Mouse (Mus musculus) cerebellum, postnatal 4 days (tissue): ENCODE data around the gene Kalrn.
"Not testable (repeated sequence)": the region's sequence is repeated elsewhere in the genome, so short reads cannot be mapped to it uniquely, and the experiment has no call there.

Experiments used
- DNase-seq, 2 experiments: peaks; one replicate each; pipeline ENCODE4 v3.0.0; 2022; ENCODE audit warnings: low spot score in 2 of 2, mixed read lengths in 1 of 2

Kalrn gene

DNA sequence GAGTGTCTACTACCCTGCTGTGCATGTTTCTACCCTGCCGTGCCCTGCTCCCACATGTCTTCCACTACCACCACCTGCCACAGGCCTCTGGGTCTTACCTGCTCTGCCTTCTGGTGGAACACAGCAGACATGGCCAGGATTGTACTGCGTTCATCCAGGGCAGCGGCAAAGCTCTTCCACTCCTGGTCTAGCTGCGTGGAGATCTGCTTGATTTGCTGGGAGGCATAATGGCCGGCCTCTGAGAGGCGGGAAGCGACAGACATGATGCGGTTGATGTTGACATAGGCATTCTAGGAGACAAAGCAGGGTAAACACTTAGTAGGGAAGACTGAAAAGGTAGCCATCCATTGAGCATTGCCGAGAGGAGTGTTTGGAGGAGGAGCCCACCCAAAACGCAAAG is 259.3 kb downstream of the Kalrn start:
- DNase-seq = no peak

DNA sequence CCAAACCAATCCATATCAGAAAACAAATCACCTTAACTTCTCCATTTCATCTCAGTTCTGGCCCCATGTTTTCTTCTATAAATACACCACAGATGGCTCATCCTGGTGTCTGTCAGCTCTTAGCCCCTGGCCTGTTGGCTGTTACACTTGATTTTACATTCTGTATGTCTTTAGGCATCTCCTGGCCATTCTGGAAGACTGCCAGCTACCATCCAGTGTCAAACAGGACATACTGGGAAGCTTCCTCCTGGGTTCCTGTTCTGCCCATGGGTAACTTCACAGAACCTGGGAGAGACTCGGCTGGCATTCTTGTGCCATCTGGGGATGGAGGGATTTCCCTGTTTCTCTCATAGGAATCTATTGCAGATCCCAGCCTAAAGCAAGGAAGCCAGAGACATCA is 261.8 kb downstream of the Kalrn start:
- DNase-seq = peak in 1 of 2 experiments; percentile 28

DNA sequence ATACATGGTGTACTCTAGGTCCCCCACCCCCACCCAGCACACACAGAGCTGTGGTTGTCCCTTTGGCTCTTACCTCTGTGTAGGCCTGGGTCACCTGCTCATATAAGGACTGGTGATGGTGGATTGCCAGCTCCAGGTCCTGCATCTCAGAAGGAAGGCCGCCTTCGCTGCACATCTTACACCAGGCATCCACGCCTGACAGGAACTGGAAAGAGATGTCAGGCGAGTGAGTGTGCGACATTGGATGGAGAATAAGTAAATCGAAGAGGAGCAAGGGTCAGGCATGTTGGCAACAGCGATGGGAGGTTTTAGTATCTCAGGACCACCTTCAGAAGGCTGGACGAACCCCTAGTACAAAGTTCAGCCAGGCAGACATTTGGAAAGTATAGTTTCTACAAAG is 263.0 kb downstream of the Kalrn start:
- no peak for DNase-seq

DNA sequence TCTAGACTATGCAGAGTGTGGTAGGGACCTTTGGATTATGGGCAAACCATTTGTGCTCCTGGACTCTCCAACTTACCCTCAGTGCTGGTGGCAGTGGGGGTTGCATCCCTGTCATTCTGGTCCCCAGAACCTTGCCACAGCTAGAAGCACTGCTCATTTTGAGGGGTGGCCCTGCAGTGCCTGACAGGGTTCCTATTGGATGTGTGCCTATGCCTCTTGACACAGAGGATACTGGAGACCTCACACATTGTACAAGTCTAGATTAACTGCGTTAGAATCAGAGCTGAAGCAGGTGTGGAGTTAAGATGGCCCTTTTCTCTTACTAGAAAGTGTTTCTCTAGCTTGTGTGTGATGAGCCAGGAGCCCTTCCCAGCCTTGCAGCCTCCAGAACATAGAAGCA is 265.0 kb downstream of the Kalrn start:
- no peak for DNase-seq

DNA sequence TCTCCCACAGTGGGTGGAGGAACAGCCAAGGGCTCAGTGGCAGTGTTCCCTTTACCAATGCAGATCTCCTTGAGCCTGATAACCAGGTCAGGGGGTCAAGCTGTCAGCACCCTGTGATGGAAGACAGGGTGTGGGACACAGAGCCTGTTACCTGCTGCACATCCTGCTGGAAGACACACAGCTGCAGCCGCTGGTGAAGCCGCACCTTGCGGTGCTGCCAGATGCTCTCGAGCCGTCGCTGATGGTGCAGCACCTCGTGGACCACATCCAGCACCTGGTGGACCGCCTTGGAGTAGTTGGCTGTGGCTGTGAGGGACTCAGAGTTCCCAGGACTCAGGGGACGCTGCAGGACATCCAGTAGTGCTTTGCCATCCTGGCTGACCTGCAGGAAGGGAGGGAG is 265.9 kb downstream of the Kalrn start:
- DNase-seq = no peak

DNA sequence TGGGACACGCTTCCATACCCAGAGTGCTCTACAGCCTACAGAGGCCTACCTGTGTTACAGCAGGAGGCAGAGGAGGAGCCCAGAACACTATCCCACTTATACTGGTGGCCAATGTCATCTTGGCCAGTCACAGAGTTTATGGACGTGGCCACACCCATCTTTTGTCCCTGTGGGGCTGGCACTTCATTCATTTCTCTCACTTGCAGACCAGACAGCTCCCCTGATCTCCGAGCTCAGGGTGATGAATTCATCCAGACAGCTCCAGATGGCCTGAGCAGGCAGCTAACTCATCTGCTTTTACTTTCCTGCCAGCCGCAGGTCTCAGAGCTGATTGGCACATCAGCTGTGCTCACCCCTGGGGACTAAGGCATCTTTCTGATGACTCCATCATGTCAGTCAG is 267.7 kb downstream of the Kalrn start:
- no peak for DNase-seq

DNA sequence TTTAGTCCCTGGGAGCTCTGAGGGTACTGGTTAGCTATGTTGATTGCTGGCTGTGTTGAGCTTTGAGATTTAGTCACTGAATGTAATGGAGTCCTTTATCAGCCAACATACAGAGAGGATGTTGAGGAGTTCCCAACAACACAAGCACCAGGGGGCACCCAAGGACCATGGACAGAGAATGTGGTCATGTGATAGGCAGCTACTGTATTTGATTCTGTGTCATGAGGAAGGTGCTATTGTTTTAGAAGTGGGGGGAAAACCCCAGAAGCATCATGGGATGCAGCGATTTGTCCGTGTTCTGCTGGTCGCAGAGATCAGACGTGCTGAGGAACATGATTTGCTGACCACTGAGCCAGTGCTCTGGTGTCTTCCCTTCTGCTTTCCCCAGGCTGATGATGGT is 269.5 kb downstream of the Kalrn start:
- not testable (repeated sequence) for DNase-seq

DNA sequence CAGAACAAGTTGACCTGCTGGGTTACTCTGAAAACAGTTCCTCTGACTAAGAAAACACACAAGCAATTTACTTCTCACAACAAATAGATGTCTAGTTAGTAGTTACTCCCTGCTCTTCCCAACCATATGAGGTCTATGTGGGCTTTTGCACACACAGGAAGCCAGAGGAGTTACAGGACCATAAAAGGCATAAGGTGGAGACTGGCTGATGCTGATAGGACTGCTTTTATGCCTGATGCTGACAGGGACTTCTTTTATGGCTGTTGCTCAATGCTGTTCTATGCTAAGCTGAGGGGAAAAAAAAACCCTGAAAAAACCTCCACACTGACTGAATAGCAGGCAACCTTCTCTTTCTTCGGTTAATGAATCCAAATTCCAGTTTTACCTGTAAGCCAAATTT is 270.8 kb downstream of the Kalrn start:
- no peak for DNase-seq

DNA sequence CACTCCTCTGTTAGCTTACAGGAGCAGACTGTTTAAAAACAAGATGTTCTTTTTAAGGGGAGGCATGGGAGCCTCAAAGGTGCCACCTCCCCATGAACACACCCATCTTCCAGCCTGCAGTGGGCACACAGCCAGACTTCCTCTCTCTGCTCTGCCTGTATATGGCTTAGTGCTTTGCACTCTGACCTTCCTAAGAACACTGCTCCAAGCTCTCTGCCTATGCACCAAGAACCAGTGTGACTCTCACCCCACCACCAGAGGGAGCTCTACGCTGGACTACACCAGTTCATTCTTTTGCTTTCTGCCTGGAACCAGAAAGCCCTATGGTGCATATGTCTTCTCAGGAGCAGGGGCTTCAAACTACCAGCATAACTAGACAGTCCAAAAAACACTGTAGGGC is 271.3 kb downstream of the Kalrn start:
- no peak for DNase-seq

DNA sequence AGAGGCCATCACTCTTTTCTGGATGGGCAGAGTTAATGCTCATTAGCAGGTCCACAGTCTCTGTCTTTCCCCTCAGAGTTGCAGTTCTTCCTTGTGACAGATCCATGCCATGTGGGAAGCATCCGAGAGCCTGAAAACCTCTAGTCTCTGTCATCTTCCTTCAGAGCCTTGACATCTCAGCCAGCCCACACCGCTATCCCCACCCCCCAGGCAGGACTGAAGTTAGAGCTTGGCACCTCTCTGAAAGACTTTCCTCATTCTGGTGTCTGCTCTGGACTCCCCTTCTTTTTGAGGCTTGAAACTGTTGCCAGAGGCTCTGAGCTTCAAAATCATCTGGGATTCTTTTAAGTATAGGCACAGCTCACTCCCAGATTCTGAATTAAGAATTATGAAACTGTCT is 274.1 kb downstream of the Kalrn start:
- DNase-seq = no peak

DNA sequence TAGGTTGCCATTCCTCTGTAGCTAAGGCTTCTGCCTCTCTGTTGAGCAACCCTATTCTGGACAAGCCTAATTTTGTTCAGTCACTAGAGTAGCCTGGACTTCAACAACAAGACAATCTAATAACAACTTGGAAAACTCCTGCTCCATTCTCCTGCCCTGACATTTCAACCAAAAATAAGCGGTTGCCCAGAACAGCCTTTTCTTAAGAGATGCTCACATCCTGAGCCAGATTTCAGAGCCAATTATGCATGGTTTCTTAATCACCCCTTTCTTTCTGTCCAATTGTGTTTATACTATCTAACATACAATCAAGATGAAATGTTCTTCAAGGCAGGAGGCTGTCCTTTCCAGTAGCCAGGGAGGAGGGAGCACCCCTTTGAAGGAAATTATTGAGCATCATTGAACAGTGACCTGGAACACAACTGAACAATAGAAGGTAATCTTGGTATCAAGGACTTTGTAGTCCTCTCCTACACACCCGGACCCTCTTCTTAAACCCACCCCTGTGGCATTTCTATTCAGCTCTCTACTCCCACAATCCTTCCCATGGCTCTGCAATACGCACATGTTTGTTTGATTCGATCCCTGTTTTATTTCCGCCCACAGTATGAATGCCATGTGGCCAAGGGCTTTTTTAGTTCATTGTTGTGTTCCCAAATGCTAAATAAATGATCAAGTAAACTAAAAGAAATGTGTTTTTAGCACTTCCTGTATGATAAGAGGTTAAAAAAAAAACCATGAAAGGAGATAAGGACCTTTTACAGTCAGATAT is 275.2 kb downstream of the Kalrn start:
- no peak for DNase-seq

DNA sequence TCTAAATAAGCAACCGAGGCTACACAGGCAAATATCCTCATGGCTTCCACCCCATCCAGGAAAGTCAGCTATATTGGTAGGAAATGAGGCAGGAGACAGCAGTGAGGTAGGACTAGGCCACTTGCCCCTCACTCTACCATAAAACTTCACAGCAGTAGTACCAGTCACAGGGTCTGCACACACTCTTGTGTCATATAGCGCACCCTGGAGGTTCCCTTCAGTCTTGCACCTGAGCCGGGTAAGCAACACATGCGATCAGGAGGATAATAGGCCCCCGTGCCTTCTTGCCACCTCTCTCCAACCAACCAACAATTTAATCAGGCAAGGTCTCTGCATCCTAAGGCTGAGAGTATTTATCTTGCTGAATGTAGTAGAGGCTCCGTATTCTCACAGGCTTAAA is 278.8 kb downstream of the Kalrn start:
- DNase-seq = peak in 1 of 2 experiments; percentile 21

DNA sequence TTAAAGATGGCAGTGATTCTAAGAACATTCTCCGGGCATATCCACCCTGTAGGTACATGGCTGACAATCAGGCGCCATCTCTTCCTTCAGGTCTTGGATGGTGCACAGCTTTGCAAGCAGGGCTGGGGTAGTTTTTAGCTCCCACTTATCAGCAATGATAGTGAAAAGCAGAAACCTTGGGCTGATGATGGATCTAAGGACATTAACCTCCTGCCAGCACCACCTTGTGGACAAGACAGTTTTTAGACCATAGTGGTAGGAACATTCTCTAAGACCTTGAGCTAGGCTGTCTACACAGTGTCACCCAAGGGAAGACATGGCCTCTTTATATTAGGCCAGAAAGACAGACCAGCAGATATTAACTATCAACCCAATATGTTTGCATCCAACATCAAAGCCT is 279.7 kb downstream of the Kalrn start:
- DNase-seq = no peak

DNA sequence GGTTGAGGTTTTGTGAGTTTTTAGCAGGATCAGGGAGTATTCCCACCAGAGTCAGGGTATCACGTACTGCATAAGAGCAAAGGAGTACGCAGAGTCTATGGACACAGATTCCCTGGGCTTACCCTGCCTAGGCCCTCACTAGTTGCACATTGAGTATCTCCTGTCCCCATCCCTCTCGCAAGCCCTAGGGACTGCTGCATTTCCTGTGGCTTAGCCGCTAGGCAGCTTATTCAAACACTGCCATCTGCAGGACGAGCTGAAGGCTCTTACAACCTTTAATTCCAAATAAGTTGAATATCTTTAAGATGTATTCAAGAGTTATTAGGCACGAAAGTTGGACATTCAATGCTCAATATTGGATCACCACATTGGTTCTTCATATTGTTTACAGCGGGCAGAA is 283.7 kb downstream of the Kalrn start:
- no peak for DNase-seq

DNA sequence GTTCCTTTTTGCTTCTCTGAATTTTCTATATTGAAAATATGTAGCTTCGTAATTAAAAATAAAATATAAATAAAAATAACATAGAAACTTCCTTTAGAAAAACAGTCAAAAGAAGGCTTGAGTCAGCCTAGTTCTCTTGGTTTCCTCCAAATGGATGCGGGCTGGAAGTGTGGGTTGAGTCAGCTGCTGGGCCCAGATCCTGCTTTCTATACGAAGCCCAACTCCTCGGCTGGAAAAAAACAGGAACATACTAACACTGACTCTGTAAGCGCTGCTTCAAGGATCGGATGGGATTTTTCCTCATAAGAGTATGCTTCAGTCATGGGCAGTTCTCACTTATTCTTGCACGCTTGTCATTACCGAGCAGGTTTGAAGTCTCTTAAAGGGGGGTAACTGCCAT is 291.3 kb downstream of the Kalrn start:
- no peak for DNase-seq

DNA sequence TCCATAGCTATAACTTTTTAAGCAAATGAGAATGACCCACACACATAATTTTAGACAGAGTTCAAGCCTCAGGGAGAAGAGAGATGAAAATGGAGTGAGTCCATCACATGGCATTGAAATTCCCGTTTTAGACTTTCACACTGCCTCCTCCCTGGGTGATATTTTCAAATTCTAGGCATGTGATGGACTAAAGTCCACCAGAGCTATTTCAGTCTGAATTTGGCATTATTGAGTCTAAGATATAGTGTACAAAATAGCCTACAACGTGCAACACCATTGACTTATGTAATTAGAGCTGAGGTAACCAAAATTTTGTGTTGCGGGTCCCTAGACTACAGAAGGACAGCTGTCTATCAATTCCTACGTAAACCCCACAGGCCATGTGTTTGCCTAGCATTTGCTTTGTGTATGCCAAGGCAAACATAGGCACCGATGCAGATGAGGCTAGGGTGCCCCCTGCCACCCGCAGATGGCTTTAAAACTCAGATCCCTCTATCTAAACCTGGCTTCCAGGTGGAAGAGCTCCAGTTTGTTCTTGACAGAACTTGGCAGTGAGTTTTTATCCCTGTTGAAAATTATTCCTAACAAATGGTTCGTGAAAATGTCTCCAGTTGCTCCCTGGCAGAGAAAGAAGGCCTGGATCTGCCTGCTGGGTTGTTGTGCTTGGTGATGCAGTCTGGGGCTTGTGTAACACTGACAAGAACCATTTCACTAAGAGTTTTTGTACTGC is 293.5 kb downstream of the Kalrn start:
- no peak for DNase-seq

DNA sequence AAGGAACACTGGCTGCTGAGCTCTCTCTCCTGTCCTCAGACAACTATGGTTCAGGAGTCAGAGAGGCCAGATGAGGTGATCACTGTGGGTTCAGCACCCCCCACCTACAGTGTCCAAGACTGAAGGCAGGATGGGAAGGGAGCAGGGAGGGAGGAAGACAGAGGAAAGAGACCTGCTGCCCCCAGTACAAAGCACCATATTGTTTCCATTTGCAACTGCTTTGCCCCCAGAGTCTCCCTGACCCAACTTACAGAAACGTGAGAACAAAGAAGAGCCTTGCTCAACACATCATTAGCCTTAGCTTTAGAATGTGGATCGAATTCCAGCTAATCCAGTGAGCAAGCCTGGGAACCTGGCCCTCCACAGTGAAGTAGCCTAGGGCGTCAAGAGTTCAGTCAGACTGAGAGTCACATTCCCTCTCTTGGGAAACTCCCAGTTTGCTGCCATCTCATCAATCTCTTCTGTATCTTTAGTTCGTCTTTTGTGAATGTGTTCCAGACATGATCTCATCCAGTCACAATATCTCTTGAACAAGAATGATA is 295.0 kb downstream of the Kalrn start:
- no peak for DNase-seq

DNA sequence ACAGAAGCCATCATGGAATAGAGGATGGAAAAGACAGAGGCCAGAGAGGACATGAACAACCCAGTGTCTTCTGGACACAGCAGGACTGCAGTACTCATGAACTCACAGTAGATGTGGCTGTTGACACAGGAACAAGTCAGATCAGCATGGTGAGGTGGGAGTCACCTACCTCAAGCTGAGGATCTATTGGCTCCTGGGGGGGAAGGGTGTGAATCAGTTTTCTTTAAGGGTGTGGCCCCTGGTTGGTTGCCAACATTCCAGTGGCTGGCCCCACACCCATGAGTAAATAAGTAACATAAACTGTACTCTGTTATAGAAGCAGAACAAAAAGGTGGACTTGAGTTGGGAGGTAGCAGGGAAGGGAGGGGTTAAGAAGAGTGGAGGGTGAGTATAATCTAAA is 298.7 kb downstream of the Kalrn start:
- no peak for DNase-seq

DNA sequence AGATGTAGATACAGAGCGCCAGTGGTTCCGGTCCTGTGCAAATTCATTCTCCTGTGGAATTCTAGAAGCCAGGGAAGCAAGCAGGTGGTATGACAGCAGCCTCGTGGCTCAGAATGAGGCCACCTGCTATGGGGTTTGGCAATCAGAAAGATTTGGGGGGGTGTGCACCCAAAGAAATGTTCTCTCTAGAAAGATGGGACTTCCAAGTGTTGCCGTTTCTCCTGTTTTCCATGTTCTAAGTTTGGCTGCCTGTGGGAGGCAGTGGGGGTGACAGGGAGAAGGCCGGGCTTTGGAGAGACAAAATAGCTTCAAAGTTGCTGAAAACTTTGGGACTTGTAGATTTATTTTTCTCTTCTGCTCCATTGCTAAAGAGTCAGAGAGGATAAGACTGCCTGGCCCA is 301.9 kb downstream of the Kalrn start:
- no peak for DNase-seq

DNA sequence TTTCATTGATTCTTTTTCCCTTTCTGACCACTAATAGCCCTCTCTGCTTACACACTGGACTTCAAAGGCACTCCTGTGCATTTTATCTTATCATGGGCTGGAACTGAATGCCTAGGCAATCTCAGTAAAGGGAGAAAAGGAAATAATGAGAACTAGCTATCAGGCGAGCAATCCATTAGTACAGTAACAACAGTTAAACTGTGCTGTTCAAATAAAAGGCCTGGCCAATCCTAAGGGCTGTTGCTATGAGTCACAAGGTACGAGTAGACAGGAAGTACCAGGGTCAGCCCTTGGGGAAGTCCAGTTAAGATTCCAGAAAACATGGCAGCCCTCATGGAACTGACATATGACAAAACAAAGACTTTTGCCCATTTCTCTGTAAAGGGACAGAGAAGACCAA is 302.7 kb downstream of the Kalrn start:
- DNase-seq = no peak

DNA sequence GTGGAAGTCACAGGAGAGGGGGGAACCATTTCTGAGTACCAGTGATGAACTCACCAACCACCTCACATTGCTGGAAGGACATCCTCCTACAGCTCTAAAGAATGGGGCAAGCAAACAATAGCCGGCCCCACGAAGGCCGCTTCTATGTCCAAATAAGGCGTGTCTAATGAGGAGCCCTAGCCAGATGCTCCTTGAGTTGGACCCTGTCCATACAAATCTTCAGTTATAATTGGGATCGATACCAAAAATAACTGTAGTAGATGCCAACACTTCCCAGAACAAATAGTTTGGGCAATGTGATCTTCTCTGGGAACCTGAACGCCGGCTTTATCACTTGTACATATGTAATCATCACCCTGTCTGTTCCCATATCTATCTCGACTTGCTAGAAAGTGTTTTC is 303.7 kb downstream of the Kalrn start:
- DNase-seq = no peak

DNA sequence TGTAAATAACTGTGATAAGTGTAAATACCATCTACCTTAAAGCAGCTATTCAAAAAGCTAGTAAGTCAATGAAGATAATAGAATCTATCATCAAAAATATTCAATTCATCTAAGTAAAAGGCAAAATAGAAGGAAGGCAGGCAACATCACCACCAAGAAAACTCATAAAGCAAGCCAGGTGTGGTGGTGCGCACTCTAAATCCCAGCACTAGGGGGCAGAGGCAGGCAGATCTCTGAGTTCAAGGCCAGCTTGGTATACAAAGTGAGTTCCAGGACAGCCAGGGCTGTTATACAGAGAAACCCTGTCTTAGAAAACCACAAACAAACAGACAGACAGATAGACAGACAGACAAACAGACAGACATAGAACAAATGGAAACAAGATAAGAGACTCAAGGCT is 305.6 kb downstream of the Kalrn start:
- no peak for DNase-seq

DNA sequence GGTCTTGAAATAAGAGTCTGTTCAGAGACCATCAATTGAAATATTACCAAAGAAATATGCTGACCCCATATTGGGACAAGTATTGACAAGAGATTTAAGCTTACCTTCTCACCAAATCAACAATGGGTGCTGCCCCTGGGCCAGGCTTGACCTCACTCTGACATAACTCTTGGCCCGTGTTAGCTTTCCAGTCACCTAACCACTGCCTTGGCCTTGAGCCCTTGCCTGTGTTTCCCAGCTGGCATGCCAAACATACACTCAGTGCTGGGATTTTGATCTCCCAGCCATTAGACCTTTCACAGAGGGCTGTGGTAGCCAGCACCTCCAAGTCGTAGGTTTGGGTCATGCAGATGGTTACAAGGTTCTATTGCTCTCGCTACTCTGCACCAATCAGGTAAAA is 308.7 kb downstream of the Kalrn start:
- no peak for DNase-seq
